Mouse (Mus musculus): ENCODE data around the gene Casc1. TPM values are rescaled to one million over a fixed set of nuclear protein-coding genes. Genes with fewer than 3 reads are reported as not detected.
"Not testable (repeated sequence)": the region's sequence is repeated elsewhere in the genome, so short reads cannot be mapped to it uniquely, and the experiment has no call there.

Gene Casc1
- polyA plus RNA-seq, 1 experiment, result 1.5 TPM

GRCm38 (mm10) chr6:145160581-145160980 lies 50.2 kb downstream of the Casc1 start:
- DNase-seq (ENCODE audit: low read depth), result no peak
- no peak for TF ChIP-seq POLR2A (IDR thresholded peaks at IDR 0.05; ENCODE audit: borderline replicate concordance, extremely low read depth, insufficient read depth, insufficient read length, poor library complexity, severe bottlenecking)
- no peak for TF ChIP-seq CTCF (IDR thresholded peaks at IDR 0.05; ENCODE audit: borderline replicate concordance, extremely low read depth, insufficient read depth, insufficient read length)

DNA sequence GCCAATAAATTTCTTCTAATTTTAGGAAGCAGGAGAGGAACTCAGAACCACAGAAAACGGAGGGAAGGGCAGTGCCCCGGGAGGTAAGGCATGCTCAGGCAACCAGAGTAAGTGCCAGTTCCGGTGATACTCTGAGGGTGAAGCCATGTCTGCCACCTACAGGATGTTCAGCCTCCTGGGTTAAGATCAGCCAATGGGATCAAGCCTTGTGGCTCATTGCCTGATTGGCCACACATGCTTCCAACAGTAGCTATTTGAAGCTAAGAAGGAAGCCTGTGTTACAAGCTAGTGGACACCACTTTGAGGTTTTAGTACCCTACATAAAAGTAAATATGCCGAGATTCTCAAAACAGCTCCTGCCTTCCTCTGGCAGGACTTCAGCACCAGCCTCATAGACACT lies 52.2 kb downstream of the Casc1 start:
- no peak for DNase-seq (ENCODE audit: low read depth)
- no peak for TF ChIP-seq POLR2A (IDR thresholded peaks at IDR 0.05; ENCODE audit: borderline replicate concordance, extremely low read depth, insufficient read depth, insufficient read length, poor library complexity, severe bottlenecking)
- no peak for TF ChIP-seq CTCF (IDR thresholded peaks at IDR 0.05; ENCODE audit: borderline replicate concordance, extremely low read depth, insufficient read depth, insufficient read length)

DNA sequence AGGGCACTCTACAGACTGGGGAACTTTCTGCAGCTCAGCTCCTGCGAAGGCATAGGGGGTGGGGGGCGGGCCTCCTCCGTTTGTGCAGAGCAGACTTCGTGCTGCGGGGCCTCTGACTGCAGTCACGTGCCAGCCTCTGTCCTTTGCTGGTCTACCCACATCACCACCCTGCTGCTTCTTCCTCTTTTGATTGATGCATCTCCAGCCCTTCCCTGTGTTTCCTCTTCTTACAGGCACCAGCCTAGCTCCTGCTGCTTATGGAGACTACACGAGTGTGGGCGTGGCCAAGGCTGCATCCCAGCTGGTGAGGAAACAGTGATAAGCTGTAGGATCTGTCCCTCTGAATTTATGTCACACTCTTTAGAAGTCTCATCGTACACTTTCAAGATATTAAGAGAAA lies 61.8 kb downstream of the Casc1 start:
- peak; percentile 30 for DNase-seq (ENCODE audit: low read depth)

GRCm38 (mm10) chr6:145147716-145148115 lies 63.1 kb downstream of the Casc1 start:
- peak; percentile 31 for DNase-seq (ENCODE audit: low read depth)
- TF ChIP-seq CTCF (IDR thresholded peaks at IDR 0.05; ENCODE audit: borderline replicate concordance, extremely low read depth, insufficient read depth, insufficient read length) (no peak), POLR2A (IDR thresholded peaks at IDR 0.05; ENCODE audit: borderline replicate concordance, extremely low read depth, insufficient read depth, insufficient read length, poor library complexity, severe bottlenecking) (no peak)

More for the DNA sequence above, 61.8 kb downstream of the Casc1 start:
- no peak for TF ChIP-seq CTCF (IDR thresholded peaks at IDR 0.05; ENCODE audit: borderline replicate concordance, extremely low read depth, insufficient read depth, insufficient read length)
- no peak for TF ChIP-seq POLR2A (IDR thresholded peaks at IDR 0.05; ENCODE audit: borderline replicate concordance, extremely low read depth, insufficient read depth, insufficient read length, poor library complexity, severe bottlenecking)

GRCm38 (mm10) chr6:145145173-145145572 lies 65.6 kb downstream of the Casc1 start:
- TF ChIP-seq CTCF (IDR thresholded peaks at IDR 0.05; ENCODE audit: borderline replicate concordance, extremely low read depth, insufficient read depth, insufficient read length) (no peak), POLR2A (IDR thresholded peaks at IDR 0.05; ENCODE audit: borderline replicate concordance, extremely low read depth, insufficient read depth, insufficient read length, poor library complexity, severe bottlenecking) (no peak)
- DNase-seq (ENCODE audit: low read depth), result no peak

- no peak for DNase-seq (ENCODE audit: low read depth)
- TF ChIP-seq CTCF (IDR thresholded peaks at IDR 0.05; ENCODE audit: borderline replicate concordance, extremely low read depth, insufficient read depth, insufficient read length) (no peak), POLR2A (IDR thresholded peaks at IDR 0.05; ENCODE audit: borderline replicate concordance, extremely low read depth, insufficient read depth, insufficient read length, poor library complexity, severe bottlenecking) (no peak)
Measured at GRCm38 (mm10) chr6:145141827-145142226, 69.0 kb downstream of the Casc1 start.

- no peak for DNase-seq (ENCODE audit: low read depth)
- TF ChIP-seq POLR2A (IDR thresholded peaks at IDR 0.05; ENCODE audit: borderline replicate concordance, extremely low read depth, insufficient read depth, insufficient read length, poor library complexity, severe bottlenecking), result no peak
- TF ChIP-seq CTCF (IDR thresholded peaks at IDR 0.05; ENCODE audit: borderline replicate concordance, extremely low read depth, insufficient read depth, insufficient read length), result no peak
Measured at GRCm38 (mm10) chr6:145140706-145141105, 70.1 kb downstream of the Casc1 start.

GRCm38 (mm10) chr6:145139776-145140475 lies 70.9 kb downstream of the Casc1 start:
- TF ChIP-seq CTCF (IDR thresholded peaks at IDR 0.05; ENCODE audit: borderline replicate concordance, extremely low read depth, insufficient read depth, insufficient read length) (no peak), POLR2A (IDR thresholded peaks at IDR 0.05; ENCODE audit: borderline replicate concordance, extremely low read depth, insufficient read depth, insufficient read length, poor library complexity, severe bottlenecking) (no peak)
- no peak for DNase-seq (ENCODE audit: low read depth)

DNA sequence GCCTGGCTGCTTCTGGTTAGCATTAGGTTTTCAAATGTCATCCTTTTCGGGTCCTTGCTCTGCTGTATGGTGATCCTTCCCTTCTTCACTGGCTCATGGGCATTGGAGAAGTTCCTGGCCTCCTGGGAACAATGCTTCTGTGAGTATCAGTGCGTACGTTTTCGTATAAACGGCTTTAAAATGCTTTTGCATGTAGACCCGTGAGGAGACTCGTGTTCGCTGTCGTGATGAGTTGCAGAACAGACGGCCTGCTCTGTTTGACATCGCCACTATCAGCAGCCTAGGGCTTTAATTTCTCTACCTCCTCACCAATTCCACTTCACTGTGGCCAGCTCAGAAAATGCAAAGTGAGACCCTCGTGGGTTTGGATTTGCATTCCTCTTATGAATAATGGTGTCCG lies 71.6 kb downstream of the Casc1 start:
- no peak for TF ChIP-seq CTCF (IDR thresholded peaks at IDR 0.05; ENCODE audit: borderline replicate concordance, extremely low read depth, insufficient read depth, insufficient read length)
- no peak for TF ChIP-seq POLR2A (IDR thresholded peaks at IDR 0.05; ENCODE audit: borderline replicate concordance, extremely low read depth, insufficient read depth, insufficient read length, poor library complexity, severe bottlenecking)
- no peak for DNase-seq (ENCODE audit: low read depth)

- DNase-seq (ENCODE audit: low read depth), result no peak
- TF ChIP-seq POLR2A (IDR thresholded peaks at IDR 0.05; ENCODE audit: borderline replicate concordance, extremely low read depth, insufficient read depth, insufficient read length, poor library complexity, severe bottlenecking), result no peak
- no peak for TF ChIP-seq CTCF (IDR thresholded peaks at IDR 0.05; ENCODE audit: borderline replicate concordance, extremely low read depth, insufficient read depth, insufficient read length)
Measured at GRCm38 (mm10) chr6:145136831-145137230, 74.0 kb downstream of the Casc1 start.

DNA sequence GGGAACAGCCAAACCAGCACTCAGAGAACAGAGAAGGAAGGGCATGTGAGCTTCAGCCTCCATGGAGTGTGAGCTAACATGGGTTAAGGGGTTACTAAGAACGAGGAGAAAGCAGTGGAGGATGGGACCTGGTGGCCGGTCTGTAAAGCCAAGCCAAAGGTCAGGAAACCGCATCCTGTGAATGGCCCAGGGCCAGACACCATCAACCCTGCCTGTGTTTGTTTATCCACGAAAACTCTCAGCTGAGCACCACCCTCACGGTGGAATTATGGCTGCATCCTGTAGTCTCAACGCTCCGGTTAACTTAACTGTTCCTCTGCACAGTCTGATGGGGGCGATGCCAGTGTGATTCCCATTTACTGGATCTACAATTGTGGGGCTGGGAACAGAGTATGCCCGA lies 75.0 kb downstream of the Casc1 start:
- no peak for TF ChIP-seq POLR2A (IDR thresholded peaks at IDR 0.05; ENCODE audit: borderline replicate concordance, extremely low read depth, insufficient read depth, insufficient read length, poor library complexity, severe bottlenecking)
- no peak for TF ChIP-seq CTCF (IDR thresholded peaks at IDR 0.05; ENCODE audit: borderline replicate concordance, extremely low read depth, insufficient read depth, insufficient read length)
- no peak for DNase-seq (ENCODE audit: low read depth)

DNA sequence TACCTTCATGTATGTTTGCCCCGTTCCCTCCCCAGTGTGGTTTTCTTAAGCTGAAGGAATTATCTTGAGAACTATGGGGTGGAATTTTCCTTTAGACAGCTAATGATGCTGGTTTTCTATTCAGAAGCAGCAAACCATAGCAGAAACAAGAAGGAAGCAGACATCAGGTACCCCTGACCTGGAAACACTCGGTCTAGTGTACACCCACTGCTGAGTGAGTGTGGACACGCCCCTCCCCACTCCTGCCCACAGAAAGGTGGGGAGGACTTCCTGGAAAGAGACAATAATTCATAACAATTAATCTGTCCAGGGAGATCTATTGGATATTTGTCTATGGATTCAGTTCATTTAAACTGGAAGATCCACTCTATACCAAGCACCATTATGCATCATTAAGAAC lies 75.5 kb downstream of the Casc1 start:
- DNase-seq (ENCODE audit: low read depth), result no peak
- TF ChIP-seq POLR2A (IDR thresholded peaks at IDR 0.05; ENCODE audit: borderline replicate concordance, extremely low read depth, insufficient read depth, insufficient read length, poor library complexity, severe bottlenecking) (no peak), CTCF (IDR thresholded peaks at IDR 0.05; ENCODE audit: borderline replicate concordance, extremely low read depth, insufficient read depth, insufficient read length) (no peak)

GRCm38 (mm10) chr6:145132969-145133368 lies 77.8 kb downstream of the Casc1 start:
- not testable (repeated sequence) for DNase-seq (ENCODE audit: low read depth)

Measured in brain, embryonic 14.5 days (tissue).